Mouse (Mus musculus) forebrain, embryonic 16.5 days (tissue): ENCODE data around the gene Ripk1. TPM values are rescaled to one million over a fixed set of nuclear protein-coding genes. Genes with fewer than 3 reads are reported as not detected.

ENCODE experiments used
- ATAC-seq: fragments of 200-750 bp; cut with Nextera tagmentation; 2 replicates; pipeline ENCODE4 v1.8.0; 2017; ENCODE audit warnings: mild to moderate bottlenecking, moderate library complexity
- H3K27ac ChIP-seq: fragments of 300-500 bp; sonication (generic); 2 replicates; pipeline ENCODE4 v1.5.1; 2014; ENCODE audit warnings: low read length, control low read depth
- H3K27me3 ChIP-seq: fragments of 300-500 bp; sonication (generic); replicated peaks from 2 replicates; pipeline ENCODE4 v1.6.1; 2014; ENCODE audit warnings: low read length; ENCODE audit not compliant: control insufficient read depth, insufficient read depth
- H3K36me3 ChIP-seq: fragments of 300-500 bp; sonication (generic); 2 replicates; pipeline ENCODE4 v1.6.1; 2014; ENCODE audit not compliant: control insufficient read depth, insufficient read depth
- H3K4me1 ChIP-seq: fragments of 300-500 bp; sonication (generic); replicated peaks from 2 replicates; pipeline ENCODE4 v1.6.1; 2014; ENCODE audit warnings: low read length; ENCODE audit not compliant: control insufficient read depth, insufficient read depth
- H3K4me2 ChIP-seq: fragments of 300-500 bp; sonication (generic); 2 replicates; pipeline ENCODE4 v1.6.1; 2014; ENCODE audit warnings: mild to moderate bottlenecking, low read length, control low read depth
- H3K4me3 ChIP-seq: fragments of 300-500 bp; sonication (generic); replicated peaks from 2 replicates; pipeline ENCODE4 v1.5.1; 2014; ENCODE audit warnings: mild to moderate bottlenecking, low read length, control low read depth
- H3K9ac ChIP-seq: fragments of 300-500 bp; sonication (generic); replicated peaks from 2 replicates; pipeline ENCODE4 v1.6.1; 2014; ENCODE audit warnings: low read depth, low read length, control low read depth
- H3K9me3 ChIP-seq: fragments of 300-500 bp; sonication (generic); 2 replicates; pipeline ENCODE4 v1.6.1; 2016; ENCODE audit warnings: low read length; ENCODE audit not compliant: control insufficient read depth
- WGBS: fragments of 180-500 bp; shearing (Covaris S2); extraction: QIAGEN DNeasy Blood & Tissue Kit; methylation state at CpG from one replicate; pipeline ENCODE4 v1.1.7; 2014; 5-methylcytosine and 5-hydroxymethylcytosine counted together
- polyA plus RNA-seq: library from polyadenylated mRNA; unstranded; fragments of >200 nt; fragmentation: Nextera tagmentation; extraction: Ambion mirVana; gene quantifications from 2 replicates; pipeline ENCODE4 v1.2.1, GENCODE M21; 2015

Ripk1 gene
- polyA plus RNA-seq, 1 experiment from 2014 or later = 5.9 TPM

GRCm38 (mm10) chr13:33989625-33990024 is 12.5 kb upstream of the Ripk1 start:
- Histone ChIP-seq H3K9me3 (no peaks in the 10 kb centered on the region), H3K4me1 (no peaks in the 10 kb centered on the region), H3K27ac (no peak overlapping the region), H3K36me3 (no peaks in the 10 kb centered on the region), H3K4me2 (no peak overlapping the region), H3K27me3 (no peaks in the 10 kb centered on the region), H3K4me3 (no peak overlapping the region), H3K9ac (no peak overlapping the region)
- WGBS = 83% methylated on average over 5 of the region's 5 CpGs
- no peak for ATAC-seq

GRCm38 (mm10) chr13:33995197-33995596 is 7.0 kb upstream of the Ripk1 start:
- 29% methylated on average over 1 of the region's 1 CpGs for WGBS
- peak; percentile 45; the same call in 1 of the 2 replicates for ATAC-seq
- Histone ChIP-seq H3K27ac (no peak overlapping the region), H3K4me1 (no peaks in the 10 kb centered on the region), H3K4me3 (no peak overlapping the region), H3K9me3 (no peaks in the 10 kb centered on the region), H3K9ac (no peak overlapping the region), H3K4me2 (no peak overlapping the region), H3K36me3 (no peaks in the 10 kb centered on the region), H3K27me3 (no peaks in the 10 kb centered on the region)

- WGBS = 6% methylated on average over 5 of the region's 5 CpGs
- H3K4me3 ChIP-seq = peak overlapping the region; percentile 83
- H3K4me1 ChIP-seq = peaks cover 9% of the 10 kb centered on the region
- no peaks in the 10 kb centered on the region for H3K36me3 ChIP-seq
- peak overlapping the region; percentile 49; the same call in 1 of the 2 replicates for H3K27ac ChIP-seq
- no peaks in the 10 kb centered on the region for H3K9me3 ChIP-seq
- peak; percentile 14 for ATAC-seq
- H3K27me3 ChIP-seq = no peaks in the 10 kb centered on the region
- peak overlapping the region; percentile 81 for H3K9ac ChIP-seq
- peak overlapping the region; percentile 92 for H3K4me2 ChIP-seq
These were observed 895 bp downstream of the Ripk1 start for GRCm38 (mm10) chr13:34003058-34003457.

- no peaks in the 10 kb centered on the region for H3K27me3 ChIP-seq
- no peak overlapping the region for H3K4me2 ChIP-seq
- H3K4me3 ChIP-seq = no peak overlapping the region
- no peak overlapping the region for H3K27ac ChIP-seq
- no peaks in the 10 kb centered on the region for H3K36me3 ChIP-seq
- no peaks in the 10 kb centered on the region for H3K9me3 ChIP-seq
- no peak overlapping the region for H3K9ac ChIP-seq
- 75% methylated on average over 2 of the region's 2 CpGs for WGBS
- no peak for ATAC-seq
- peaks cover 4% of the 10 kb centered on the region for H3K4me1 ChIP-seq
These were observed 5.1 kb downstream of the Ripk1 start for GRCm38 (mm10) chr13:34007234-34007633.

GRCm38 (mm10) chr13:34016927-34017569 is 14.9 kb downstream of the Ripk1 start:
- H3K27me3 ChIP-seq = no peaks in the 10 kb centered on the region
- peaks cover 10% of the 10 kb centered on the region for H3K36me3 ChIP-seq
- H3K4me3 ChIP-seq = no peak overlapping the region
- peak; percentile 58 for ATAC-seq
- no peak overlapping the region for H3K4me2 ChIP-seq
- 75% methylated on average over 9 of the region's 9 CpGs for WGBS
- H3K9ac ChIP-seq = no peak overlapping the region
- H3K9me3 ChIP-seq = no peaks in the 10 kb centered on the region
- no peak overlapping the region for H3K27ac ChIP-seq
- H3K4me1 ChIP-seq = no peaks in the 10 kb centered on the region

GRCm38 (mm10) chr13:34018521-34018920 is 16.4 kb downstream of the Ripk1 start:
- Histone ChIP-seq H3K4me1 (no peaks in the 10 kb centered on the region), H3K27ac (no peak overlapping the region), H3K9ac (no peak overlapping the region), H3K27me3 (no peaks in the 10 kb centered on the region), H3K36me3 (peaks cover 14% of the 10 kb centered on the region), H3K4me3 (no peak overlapping the region), H3K4me2 (no peak overlapping the region), H3K9me3 (no peaks in the 10 kb centered on the region)
- ATAC-seq = no peak
- 80% methylated on average over 1 of the region's 1 CpGs for WGBS

- Histone ChIP-seq H3K4me1 (no peaks in the 10 kb centered on the region), H3K36me3 (peaks cover 7% of the 10 kb centered on the region), H3K27ac (no peak overlapping the region), H3K4me3 (no peak overlapping the region), H3K27me3 (no peaks in the 10 kb centered on the region), H3K4me2 (no peak overlapping the region), H3K9ac (no peak overlapping the region), H3K9me3 (no peaks in the 10 kb centered on the region)
- ATAC-seq = no peak
- WGBS = 90% methylated on average over 2 of the region's 2 CpGs
These were observed 19.8 kb downstream of the Ripk1 start for GRCm38 (mm10) chr13:34021998-34022397.

- Histone ChIP-seq H3K4me3 (no peak overlapping the region), H3K9me3 (no peaks in the 10 kb centered on the region), H3K36me3 (peaks cover 13% of the 10 kb centered on the region), H3K4me1 (peaks cover 4% of the 10 kb centered on the region), H3K27ac (no peak overlapping the region), H3K4me2 (no peak overlapping the region), H3K27me3 (no peaks in the 10 kb centered on the region), H3K9ac (no peak overlapping the region)
- no peak for ATAC-seq
- 58% methylated on average over 2 of the region's 2 CpGs for WGBS
These were observed 29.9 kb downstream of the Ripk1 start for GRCm38 (mm10) chr13:34032041-34032440.

- 84% methylated on average over 3 of the region's 3 CpGs for WGBS
These were observed 33.3 kb downstream of the Ripk1 start for GRCm38 (mm10) chr13:34035424-34035823.

More at GRCm38 (mm10) chr13:34035424-34035823, 33.3 kb downstream of the Ripk1 start:
- no peak overlapping the region for H3K27ac ChIP-seq
- H3K9me3 ChIP-seq = no peaks in the 10 kb centered on the region; the same call in 1 of the 2 replicates
- no peak overlapping the region for H3K4me3 ChIP-seq
- H3K9ac ChIP-seq = no peak overlapping the region
- H3K27me3 ChIP-seq = no peaks in the 10 kb centered on the region
- ATAC-seq = no peak
- H3K4me2 ChIP-seq = no peak overlapping the region
- peaks cover 3% of the 10 kb centered on the region for H3K36me3 ChIP-seq
- peaks cover 14% of the 10 kb centered on the region for H3K4me1 ChIP-seq
